Mouse (Mus musculus): ENCODE results near the gene Pex5. TPM values are rescaled to one million over a fixed set of nuclear protein-coding genes. Genes with fewer than 3 reads are reported as not detected.
"Not testable (repeated sequence)": the region's sequence is repeated elsewhere in the genome, so short reads cannot be mapped to it uniquely, and the experiment has no call there.

Pex5 gene
- polyA plus RNA-seq, 1 experiment from 2014 or later = 49.0 TPM

GRCm38 (mm10) chr6:124399738-124400137 lies 15.1 kb downstream of the Pex5 start:
- ATAC-seq (ENCODE audit: insufficient number of reproducible peaks, low FRiP score, low TSS enrichment, low read depth) = no peak
- H3K4me1 ChIP-seq = no peaks in the 10 kb centered on the region
- no peak overlapping the region for H3K9ac ChIP-seq
- 89% methylated on average over 6 of the region's 6 CpGs for WGBS
- H3K4me3 ChIP-seq (replicated peaks) = no peak overlapping the region
- no peaks in the 10 kb centered on the region for H3K27me3 ChIP-seq
- H3K27ac ChIP-seq (replicated peaks) = no peak overlapping the region
- H3K9me3 ChIP-seq (replicated peaks) = no peaks in the 10 kb centered on the region
- peaks cover 79% of the 10 kb centered on the region for H3K36me3 ChIP-seq
- no peak overlapping the region for H3K4me2 ChIP-seq (replicated peaks)

- 92% methylated on average over 3 of the region's 3 CpGs for WGBS
- not testable (repeated sequence) for H3K4me3 ChIP-seq (replicated peaks); ATAC-seq (ENCODE audit: insufficient number of reproducible peaks, low FRiP score, low TSS enrichment, low read depth)
Observed at GRCm38 (mm10) chr6:124394991-124395390, 19.9 kb downstream of the Pex5 start.

DNA sequence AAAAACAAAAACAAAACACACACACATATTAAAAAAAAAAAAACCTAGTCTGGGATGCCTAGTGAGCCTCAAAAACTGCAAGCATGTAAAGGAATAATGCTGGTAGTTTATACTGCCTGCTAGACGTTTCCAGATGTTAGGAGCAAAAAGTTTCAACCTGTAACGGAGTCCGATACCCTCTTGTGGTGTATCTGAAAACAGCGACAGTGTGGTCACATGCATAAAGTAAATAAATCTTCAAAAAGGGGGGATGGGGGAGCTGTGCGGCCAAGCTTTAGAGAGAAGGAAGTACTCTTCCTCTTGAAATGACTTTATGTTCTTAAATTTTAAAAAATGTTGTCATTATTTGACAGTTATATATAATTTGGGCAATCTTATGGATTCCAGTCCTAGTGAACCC lies 34.7 kb downstream of the Pex5 start:
- no peak overlapping the region for H3K27ac ChIP-seq (replicated peaks)

More at GRCm38 (mm10) chr6:124394991-124395390, 19.9 kb downstream of the Pex5 start:
- H3K9ac ChIP-seq; H3K9me3 ChIP-seq (replicated peaks); H3K4me1 ChIP-seq; H3K27ac ChIP-seq (replicated peaks); H3K27me3 ChIP-seq; H3K4me2 ChIP-seq (replicated peaks): not testable (repeated sequence)
- peaks cover 41% of the 10 kb centered on the region for H3K36me3 ChIP-seq

GRCm38 (mm10) chr6:124379331-124379730 lies 35.5 kb downstream of the Pex5 start:
- no peak for ATAC-seq (ENCODE audit: insufficient number of reproducible peaks, low FRiP score, low TSS enrichment, low read depth)
- no peaks in the 10 kb centered on the region for H3K9me3 ChIP-seq (replicated peaks)
- H3K27me3 ChIP-seq = no peaks in the 10 kb centered on the region
- no peak overlapping the region for H3K4me3 ChIP-seq (replicated peaks)
- no peak overlapping the region for H3K9ac ChIP-seq
- WGBS = 27% methylated on average over 10 of the region's 10 CpGs
- no peaks in the 10 kb centered on the region for H3K4me1 ChIP-seq
- H3K36me3 ChIP-seq = no peaks in the 10 kb centered on the region
- H3K4me2 ChIP-seq (replicated peaks) = no peak overlapping the region
- no peak overlapping the region for H3K27ac ChIP-seq (replicated peaks)

More for the DNA sequence above, 34.7 kb downstream of the Pex5 start:
- no peaks in the 10 kb centered on the region for H3K9me3 ChIP-seq (replicated peaks)
- ATAC-seq (ENCODE audit: insufficient number of reproducible peaks, low FRiP score, low TSS enrichment, low read depth) = no peak
- H3K4me1 ChIP-seq = no peaks in the 10 kb centered on the region
- H3K4me2 ChIP-seq (replicated peaks) = no peak overlapping the region
- no peak overlapping the region for H3K9ac ChIP-seq
- no peak overlapping the region for H3K4me3 ChIP-seq (replicated peaks)
- H3K36me3 ChIP-seq = no peaks in the 10 kb centered on the region
- no peaks in the 10 kb centered on the region for H3K27me3 ChIP-seq
- 23% methylated on average over 5 of the region's 5 CpGs for WGBS

- no peaks in the 10 kb centered on the region for H3K4me1 ChIP-seq
- no peaks in the 10 kb centered on the region for H3K36me3 ChIP-seq
- H3K4me2 ChIP-seq (replicated peaks) = no peak overlapping the region
- 49% methylated on average over 4 of the region's 4 CpGs for WGBS
- no peak overlapping the region for H3K27ac ChIP-seq (replicated peaks)
- H3K9ac ChIP-seq = no peak overlapping the region
- no peaks in the 10 kb centered on the region for H3K27me3 ChIP-seq
- no peak overlapping the region for H3K4me3 ChIP-seq (replicated peaks)
- no peaks in the 10 kb centered on the region for H3K9me3 ChIP-seq (replicated peaks)
- ATAC-seq (ENCODE audit: insufficient number of reproducible peaks, low FRiP score, low TSS enrichment, low read depth) = no peak
Observed at GRCm38 (mm10) chr6:124377494-124378255, 37.2 kb downstream of the Pex5 start.

DNA sequence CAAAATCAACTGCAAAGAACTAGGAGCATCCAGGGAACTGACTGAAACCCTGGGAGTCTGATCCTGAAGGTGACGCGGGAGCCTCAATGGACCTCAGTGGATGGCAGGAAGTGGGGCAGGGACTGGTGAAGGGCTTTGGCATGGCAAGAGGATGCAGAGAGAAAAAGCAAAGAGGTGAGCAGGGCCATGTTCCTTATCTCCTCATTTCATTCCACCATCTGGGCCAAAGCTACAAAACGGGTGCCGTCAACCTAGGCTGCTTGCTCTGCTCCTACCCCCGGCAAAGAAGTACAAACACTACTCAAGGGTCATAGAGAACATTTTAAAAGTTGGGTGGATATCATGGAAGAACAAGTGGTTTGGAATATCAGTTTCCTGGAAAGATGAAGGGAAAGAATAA lies 38.6 kb downstream of the Pex5 start:
- no peak for ATAC-seq (ENCODE audit: insufficient number of reproducible peaks, low FRiP score, low TSS enrichment, low read depth)
- no peaks in the 10 kb centered on the region for H3K9me3 ChIP-seq (replicated peaks)
- no peak overlapping the region for H3K4me2 ChIP-seq (replicated peaks)
- 84% methylated on average over 5 of the region's 5 CpGs for WGBS
- no peak overlapping the region for H3K4me3 ChIP-seq (replicated peaks)
- H3K27me3 ChIP-seq = no peaks in the 10 kb centered on the region
- H3K27ac ChIP-seq (replicated peaks) = no peak overlapping the region
- H3K36me3 ChIP-seq = no peaks in the 10 kb centered on the region
- H3K9ac ChIP-seq = no peak overlapping the region
- no peaks in the 10 kb centered on the region for H3K4me1 ChIP-seq

DNA sequence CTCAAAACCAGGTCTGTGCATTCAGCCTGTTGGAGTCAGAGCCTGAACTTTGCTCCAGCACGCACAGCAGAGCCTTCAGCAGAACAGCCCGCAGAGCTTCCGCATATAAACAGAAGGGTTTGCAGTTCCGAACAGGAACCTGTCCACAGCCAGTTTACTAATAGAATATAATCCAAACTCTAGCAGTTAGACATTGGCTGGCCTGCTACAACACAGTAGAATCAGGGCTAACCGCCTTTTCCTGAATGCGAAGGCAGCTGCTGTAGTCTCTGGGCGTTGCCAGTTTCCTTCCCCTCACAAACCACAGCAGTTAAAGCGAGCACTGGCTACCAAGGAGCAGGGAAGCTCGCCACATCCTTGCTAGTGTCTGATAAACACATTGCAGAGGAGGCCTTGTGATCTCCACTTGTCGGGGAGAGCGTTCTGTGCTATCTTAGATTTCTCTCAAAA lies 39.4 kb downstream of the Pex5 start:
- WGBS = 72% methylated on average over 11 of the region's 11 CpGs
- Histone ChIP-seq H3K4me1 (no peaks in the 10 kb centered on the region), H3K9ac (no peak overlapping the region), H3K4me3 (replicated peaks) (no peak overlapping the region), H3K9me3 (replicated peaks) (no peaks in the 10 kb centered on the region), H3K36me3 (no peaks in the 10 kb centered on the region), H3K4me2 (replicated peaks) (no peak overlapping the region), H3K27ac (replicated peaks) (no peak overlapping the region), H3K27me3 (no peaks in the 10 kb centered on the region)
- ATAC-seq (ENCODE audit: insufficient number of reproducible peaks, low FRiP score, low TSS enrichment, low read depth) = no peak

DNA sequence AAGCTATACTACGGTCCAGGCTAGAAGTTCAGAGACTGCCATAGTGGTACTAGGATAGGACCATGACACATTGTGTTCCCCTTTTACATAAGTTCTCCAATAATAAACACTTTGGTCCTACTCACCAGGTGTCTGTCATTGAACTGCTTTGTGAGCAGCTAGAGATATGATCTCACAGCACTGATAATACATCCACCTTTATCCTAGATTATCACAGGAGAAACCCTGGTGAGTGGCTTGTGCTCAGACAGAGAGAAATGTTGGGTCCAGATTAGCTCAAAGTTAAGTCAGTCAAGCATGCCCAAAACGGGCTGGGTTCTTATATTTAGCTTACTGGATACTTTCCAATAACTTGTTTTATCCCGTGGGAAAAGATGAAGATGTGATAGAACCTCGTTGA lies 40.2 kb downstream of the Pex5 start:
- H3K27ac ChIP-seq (replicated peaks) = no peak overlapping the region
- no peak for ATAC-seq (ENCODE audit: insufficient number of reproducible peaks, low FRiP score, low TSS enrichment, low read depth)
- H3K4me3 ChIP-seq (replicated peaks) = no peak overlapping the region
- H3K9ac ChIP-seq = no peak overlapping the region
- no peaks in the 10 kb centered on the region for H3K27me3 ChIP-seq
- no peaks in the 10 kb centered on the region for H3K4me1 ChIP-seq
- no peaks in the 10 kb centered on the region for H3K9me3 ChIP-seq (replicated peaks)
- WGBS = 68% methylated on average over 4 of the region's 4 CpGs
- no peaks in the 10 kb centered on the region for H3K36me3 ChIP-seq
- H3K4me2 ChIP-seq (replicated peaks) = no peak overlapping the region

GRCm38 (mm10) chr6:124373584-124374206 lies 41.2 kb downstream of the Pex5 start:
- Histone ChIP-seq H3K4me2 (replicated peaks) (no peak overlapping the region), H3K36me3 (no peaks in the 10 kb centered on the region), H3K4me1 (no peaks in the 10 kb centered on the region), H3K27ac (replicated peaks) (no peak overlapping the region), H3K9me3 (replicated peaks) (no peaks in the 10 kb centered on the region), H3K9ac (no peak overlapping the region), H3K27me3 (no peaks in the 10 kb centered on the region), H3K4me3 (replicated peaks) (no peak overlapping the region)
- WGBS = 86% methylated on average over 6 of the region's 6 CpGs
- ATAC-seq (ENCODE audit: insufficient number of reproducible peaks, low FRiP score, low TSS enrichment, low read depth) = no peak

GRCm38 (mm10) chr6:124364328-124364727 lies 50.5 kb downstream of the Pex5 start:
- H3K36me3 ChIP-seq = no peaks in the 10 kb centered on the region
- H3K4me3 ChIP-seq (replicated peaks) = no peak overlapping the region
- ATAC-seq (ENCODE audit: insufficient number of reproducible peaks, low FRiP score, low TSS enrichment, low read depth) = no peak
- H3K9me3 ChIP-seq (replicated peaks) = no peaks in the 10 kb centered on the region
- WGBS = 55% methylated on average over 5 of the region's 5 CpGs
- H3K4me1 ChIP-seq = no peaks in the 10 kb centered on the region
- no peak overlapping the region for H3K27ac ChIP-seq (replicated peaks)
- H3K9ac ChIP-seq = no peak overlapping the region
- H3K27me3 ChIP-seq = no peaks in the 10 kb centered on the region
- H3K4me2 ChIP-seq (replicated peaks) = no peak overlapping the region

DNA sequence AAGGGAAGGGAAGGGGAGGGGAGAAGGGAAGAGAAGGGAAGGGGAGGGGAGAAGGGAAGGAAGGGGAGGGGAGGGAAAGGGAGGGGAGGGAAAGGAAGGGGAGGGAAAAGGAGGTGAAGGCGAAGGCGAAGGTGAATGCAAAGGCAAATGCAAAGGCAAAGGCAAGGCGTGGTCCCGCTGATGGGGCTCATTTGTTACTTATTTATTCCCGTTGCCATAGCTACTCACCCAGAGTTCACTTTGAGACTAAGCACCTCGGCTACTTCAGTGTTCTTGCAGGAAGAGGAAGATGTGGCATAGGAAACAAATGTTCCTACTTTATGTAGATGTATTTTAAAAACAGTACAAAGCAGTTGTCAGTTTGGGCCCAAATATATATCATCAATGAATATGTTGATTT lies 54.3 kb downstream of the Pex5 start:
- Histone ChIP-seq H3K4me3 (replicated peaks) (no peak overlapping the region), H3K27me3 (no peaks in the 10 kb centered on the region), H3K4me1 (no peaks in the 10 kb centered on the region), H3K27ac (replicated peaks) (no peak overlapping the region), H3K4me2 (replicated peaks) (no peak overlapping the region), H3K9me3 (replicated peaks) (no peaks in the 10 kb centered on the region), H3K36me3 (no peaks in the 10 kb centered on the region), H3K9ac (no peak overlapping the region)
- ATAC-seq (ENCODE audit: insufficient number of reproducible peaks, low FRiP score, low TSS enrichment, low read depth) = no peak
- 52% methylated on average over 6 of the region's 6 CpGs for WGBS

DNA sequence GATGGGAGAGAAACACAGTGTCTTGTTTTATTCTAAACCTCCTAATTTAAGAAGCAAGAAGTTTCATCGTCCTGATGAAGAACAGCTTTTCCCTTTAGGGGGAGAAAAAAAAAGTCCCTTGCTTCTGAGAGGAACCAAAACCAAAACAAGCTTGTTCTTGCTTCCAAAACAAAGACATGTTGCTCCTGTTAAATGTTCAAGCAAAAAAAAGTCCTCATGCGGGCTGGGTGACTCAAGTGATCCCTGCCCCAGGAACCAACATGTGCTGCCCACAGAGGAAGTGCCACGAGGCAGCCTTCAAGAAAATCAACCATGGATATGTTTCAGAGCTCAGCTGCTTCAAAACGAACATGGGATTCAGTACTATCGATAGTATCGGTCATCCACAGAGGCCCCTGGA lies 55.9 kb downstream of the Pex5 start:
- Histone ChIP-seq H3K36me3 (no peaks in the 10 kb centered on the region), H3K27me3 (no peaks in the 10 kb centered on the region), H3K27ac (replicated peaks) (no peak overlapping the region), H3K4me3 (replicated peaks) (no peak overlapping the region), H3K4me2 (replicated peaks) (no peak overlapping the region), H3K4me1 (no peaks in the 10 kb centered on the region), H3K9ac (no peak overlapping the region), H3K9me3 (replicated peaks) (no peaks in the 10 kb centered on the region)
- no peak for ATAC-seq (ENCODE audit: insufficient number of reproducible peaks, low FRiP score, low TSS enrichment, low read depth)
- 55% methylated on average over 6 of the region's 6 CpGs for WGBS

Data from embryonic facial prominence, embryonic 15.5 days (tissue).